Mouse (Mus musculus) liver, embryonic 14.5 days (tissue): ENCODE data around the gene Grm2. TPM values are rescaled to one million over a fixed set of nuclear protein-coding genes. Genes with fewer than 3 reads are reported as not detected.

ENCODE experiments used
- ATAC-seq: fragments of 200-750 bp; cut with Nextera tagmentation; 2 replicates; pipeline ENCODE4 v1.8.0; 2017; ENCODE audit warnings: moderate number of reproducible peaks, mild to moderate bottlenecking, moderate library complexity; ENCODE audit not compliant: insufficient read depth
- DNase-seq, 3 experiments: peaks; one replicate each; pipeline ENCODE4 v3.0.0-alpha.2; 2012 to 2013; ENCODE audit warnings: low read depth in 3 of 3, low spot score in 3 of 3
- H3K27ac ChIP-seq: fragments of 300-500 bp; sonication (generic); 2 replicates; pipeline ENCODE4 v1.5.1; 2014; ENCODE audit warnings: moderate library complexity, mild to moderate bottlenecking, control low read depth, inconsistent platforms
- H3K27me3 ChIP-seq: fragments of 300-500 bp; sonication (generic); 2 replicates; pipeline ENCODE4 v1.6.1; 2014; ENCODE audit warnings: mild to moderate bottlenecking, low read length, moderate library complexity; ENCODE audit not compliant: control insufficient read depth, insufficient read depth
- H3K36me3 ChIP-seq: fragments of 300-500 bp; sonication (generic); replicated peaks from 2 replicates; pipeline ENCODE4 v1.6.1; 2014; ENCODE audit warnings: low read depth; ENCODE audit not compliant: control insufficient read depth, insufficient read depth
- H3K4me1 ChIP-seq, 2 experiments: fragments of 200-500 bp in 1 of 2; fragments of 300-500 bp in 1 of 2; sonication (generic) in 1 of 2; replicated peaks; 2 replicates each; pipeline ENCODE4 v1.6.1; 2012 to 2014; ENCODE audit warnings: antibody characterized with exemption in 1 of 2, inconsistent platforms in 1 of 2, low read length in 1 of 2; ENCODE audit not compliant: control insufficient read depth in 2 of 2, insufficient read depth in 2 of 2
- H3K4me2 ChIP-seq: fragments of 300-500 bp; sonication (generic); 2 replicates; pipeline ENCODE4 v1.6.1; 2014; ENCODE audit warnings: low read depth, mild to moderate bottlenecking, control low read depth, moderate library complexity
- H3K4me3 ChIP-seq, 2 experiments: fragments of 200-500 bp in 1 of 2; fragments of 300-500 bp in 1 of 2; sonication (generic) in 1 of 2; 2 replicates each; pipeline ENCODE4 v1.5.1; 2012 to 2014; ENCODE audit warnings: low read depth in 2 of 2, low read length in 2 of 2, mild to moderate bottlenecking in 2 of 2, control low read depth in 1 of 2, inconsistent platforms in 1 of 2, moderate library complexity in 1 of 2; ENCODE audit not compliant: insufficient read depth in 1 of 2
- H3K9ac ChIP-seq: fragments of 300-500 bp; sonication (generic); replicated peaks from 2 replicates; pipeline ENCODE4 v1.6.1; 2014; ENCODE audit warnings: mild to moderate bottlenecking, control low read depth, moderate library complexity
- H3K9me3 ChIP-seq: fragments of 300-500 bp; sonication (generic); 2 replicates; pipeline ENCODE4 v1.6.1; 2016; ENCODE audit warnings: low read length, mixed read lengths; ENCODE audit not compliant: control insufficient read depth
- CTCF ChIP-seq: IDR thresholded peaks from 2 replicates; pipeline ENCODE4 v1.5.1; 2016; ENCODE audit warnings: antibody characterized with exemption, low read depth, control low read depth
- EP300 ChIP-seq: IDR thresholded peaks from 2 replicates; pipeline ENCODE4 v1.6.1; 2016; ENCODE audit warnings: antibody characterized with exemption, low read depth
- WGBS: fragments of 180-500 bp; shearing (Covaris S2); extraction: QIAGEN DNeasy Blood & Tissue Kit; methylation state at CpG from one replicate; pipeline ENCODE4 v1.1.7; 2014; ENCODE audit not compliant: insufficient replicate concordance; 5-methylcytosine and 5-hydroxymethylcytosine counted together
- polyA plus RNA-seq, 2 experiments: library from polyadenylated mRNA; depleted of rRNA in 1 of 2; stranded (reverse) in 1 of 2; unstranded in 1 of 2; fragments of >200 nt; fragmentation: Nextera tagmentation in 1 of 2; extraction: Ambion mirVana in 1 of 2; gene quantifications; 2 replicates each; pipeline versions ENCODE4 v1.2.1 to v1.2.3; 2012 to 2014

Grm2 gene
- polyA plus RNA-seq, 2 experiments: not detected

- no peak for TF ChIP-seq EP300
- no peak for TF ChIP-seq CTCF
- DNase-seq (no peak), ATAC-seq (no peak)
- Histone ChIP-seq H3K4me1 (peaks cover 0 to 7% of the 10 kb centered on the region in 2 experiments; a peak in 1 of 4 replicates), H3K9me3 (no peaks in the 10 kb centered on the region), H3K36me3 (no peaks in the 10 kb centered on the region), H3K27ac (no peak overlapping the region), H3K4me2 (no peak overlapping the region), H3K4me3 (no peak overlapping the region), H3K27me3 (no peaks in the 10 kb centered on the region), H3K9ac (no peak overlapping the region)
- 71% methylated on average over 5 of the region's 5 CpGs for WGBS
Observed at GRCm38 (mm10) chr9:106677702-106678101, 21.8 kb upstream of the Grm2 start.

GRCm38 (mm10) chr9:106676571-106676970 is 20.7 kb upstream of the Grm2 start:
- Histone ChIP-seq H3K4me2 (no peak overlapping the region), H3K36me3 (no peaks in the 10 kb centered on the region), H3K4me3 (no peak overlapping the region), H3K4me1 (peaks cover 0 to 7% of the 10 kb centered on the region in 2 experiments; a peak in 1 of 4 replicates), H3K9ac (no peak overlapping the region), H3K9me3 (no peaks in the 10 kb centered on the region), H3K27me3 (no peaks in the 10 kb centered on the region), H3K27ac (no peak overlapping the region)
- DNase-seq (no peak), ATAC-seq (no peak)
- TF ChIP-seq EP300 (no peak), CTCF (no peak)
- WGBS: 59% methylated on average over 4 of the region's 4 CpGs

GRCm38 (mm10) chr9:106675965-106676364 is 20.1 kb upstream of the Grm2 start:
- Histone ChIP-seq H3K27me3 (no peaks in the 10 kb centered on the region), H3K9me3 (no peaks in the 10 kb centered on the region), H3K4me1 (peaks cover 0 to 7% of the 10 kb centered on the region in 2 experiments; a peak in 1 of 4 replicates), H3K9ac (no peak overlapping the region), H3K36me3 (no peaks in the 10 kb centered on the region), H3K27ac (no peak overlapping the region), H3K4me3 (no peak overlapping the region), H3K4me2 (no peak overlapping the region)
- 68% methylated on average over 9 of the region's 9 CpGs for WGBS
- TF ChIP-seq EP300: no peak
- TF ChIP-seq CTCF: no peak
- DNase-seq: no peak
- no peak for ATAC-seq

- Histone ChIP-seq H3K36me3 (no peaks in the 10 kb centered on the region), H3K27ac (no peak overlapping the region), H3K4me2 (no peak overlapping the region), H3K4me1 (peaks cover 0 to 7% of the 10 kb centered on the region in 2 experiments; a peak in 1 of 4 replicates), H3K27me3 (no peaks in the 10 kb centered on the region), H3K4me3 (no peak overlapping the region), H3K9me3 (no peaks in the 10 kb centered on the region), H3K9ac (no peak overlapping the region)
- WGBS: 0% methylated on average over 1 of the region's 1 CpGs
- DNase-seq: peak; percentile 49 to 63 (median 55)
- peak; percentile 27; the same call in 1 of the 2 replicates for ATAC-seq
- TF ChIP-seq EP300 (no peak), CTCF (peak; percentile 96)
Observed at GRCm38 (mm10) chr9:106675480-106675879, 19.6 kb upstream of the Grm2 start.

- Histone ChIP-seq H3K4me2 (no peak overlapping the region), H3K9me3 (no peaks in the 10 kb centered on the region), H3K4me1 (peaks cover 0 to 7% of the 10 kb centered on the region in 2 experiments; a peak in 1 of 4 replicates), H3K9ac (no peak overlapping the region), H3K4me3 (no peak overlapping the region), H3K27me3 (no peaks in the 10 kb centered on the region), H3K36me3 (no peaks in the 10 kb centered on the region), H3K27ac (no peak overlapping the region)
- TF ChIP-seq CTCF (no peak), EP300 (no peak)
- WGBS: 54% methylated on average over 2 of the region's 2 CpGs
- no peak for DNase-seq
- ATAC-seq: peak; percentile 38; the same call in 1 of the 2 replicates
Observed at GRCm38 (mm10) chr9:106673860-106674259, 18.0 kb upstream of the Grm2 start.
